Mouse (Mus musculus) left cerebral cortex, postnatal 36 days (tissue): ENCODE results near the gene 2010111I01Rik. TPM values are rescaled to one million over a fixed set of nuclear protein-coding genes. Genes with fewer than 3 reads are reported as not detected.

Experiments used
- DNase-seq, 2 experiments: peaks; one replicate each; pipeline ENCODE4 v3.0.0; 2021 to 2022; ENCODE audit warnings: low spot score in 2 of 2, mixed read lengths in 1 of 2
- intact Hi-C: fragments of 180-260 bp; cut with DNase I; formaldehyde crosslinking; loops from one replicate; pipeline ENCODE4 v1.15.1; 2025
- total RNA-seq, 2 experiments: library from RNA; stranded (reverse); gene quantifications; 2 replicates each; pipeline ENCODE4 v1.2.3; 2021

Gene 2010111I01Rik
- total RNA-seq, 2 experiments from 2014 or later, result 93.2 to 121 TPM

GRCm38 (mm10) chr13:63135994-63136393 lies 171.3 kb downstream of the 2010111I01Rik start:
- DNase-seq, result no peak

GRCm38 (mm10) chr13:63136775-63137174 lies 172.1 kb downstream of the 2010111I01Rik start:
- intact Hi-C loops, result no loop called here
- no peak for DNase-seq

More at GRCm38 (mm10) chr13:63135994-63136393, 171.3 kb downstream of the 2010111I01Rik start:
- intact Hi-C loops, result no loop called here

- intact Hi-C loops, result no loop called here
- no peak for DNase-seq
These were observed 173.8 kb downstream of the 2010111I01Rik start for GRCm38 (mm10) chr13:63138376-63139048.

GRCm38 (mm10) chr13:63139463-63140226 lies 175.0 kb downstream of the 2010111I01Rik start:
- DNase-seq, result no peak

GRCm38 (mm10) chr13:63140784-63141183 lies 176.1 kb downstream of the 2010111I01Rik start:
- intact Hi-C loops, result no loop called here
- DNase-seq, result no peak

More at GRCm38 (mm10) chr13:63139463-63140226, 175.0 kb downstream of the 2010111I01Rik start:
- intact Hi-C loops, result no loop called here

- intact Hi-C loops, result no loop called here
- no peak for DNase-seq
These were observed 176.6 kb downstream of the 2010111I01Rik start for GRCm38 (mm10) chr13:63141275-63141674.

- no peak for DNase-seq
- intact Hi-C loops, result no loop called here
These were observed 182.0 kb downstream of the 2010111I01Rik start for GRCm38 (mm10) chr13:63146604-63147188.

- DNase-seq, result no peak
- intact Hi-C loops, result no loop called here
These were observed 183.5 kb downstream of the 2010111I01Rik start for GRCm38 (mm10) chr13:63148157-63148556.

- DNase-seq, result no peak
- intact Hi-C loops, result no loop called here
These were observed 185.9 kb downstream of the 2010111I01Rik start for GRCm38 (mm10) chr13:63150470-63151020.

- no peak for DNase-seq
- intact Hi-C loops, result no loop called here
These were observed 186.5 kb downstream of the 2010111I01Rik start for GRCm38 (mm10) chr13:63151028-63151738.

- intact Hi-C loops, result no loop called here
These were observed 187.8 kb downstream of the 2010111I01Rik start for GRCm38 (mm10) chr13:63152498-63152897.

GRCm38 (mm10) chr13:63153397-63153796 lies 188.7 kb downstream of the 2010111I01Rik start:
- DNase-seq, result no peak
- intact Hi-C loops, result no loop called here

More at GRCm38 (mm10) chr13:63152498-63152897, 187.8 kb downstream of the 2010111I01Rik start:
- DNase-seq, result no peak

- intact Hi-C loops, result no loop called here
- DNase-seq, result no peak
These were observed 190.3 kb downstream of the 2010111I01Rik start for GRCm38 (mm10) chr13:63154851-63155571.

GRCm38 (mm10) chr13:63156264-63156663 lies 191.6 kb downstream of the 2010111I01Rik start:
- intact Hi-C loops, result no loop called here

GRCm38 (mm10) chr13:63170282-63171073 lies 205.8 kb downstream of the 2010111I01Rik start:
- no peak for DNase-seq
- intact Hi-C loops, result no loop called here

More at GRCm38 (mm10) chr13:63156264-63156663, 191.6 kb downstream of the 2010111I01Rik start:
- DNase-seq, result no peak

- intact Hi-C loops, result no loop called here
- DNase-seq, result no peak
These were observed 206.8 kb downstream of the 2010111I01Rik start for GRCm38 (mm10) chr13:63171347-63172096.

- DNase-seq, result no peak
- intact Hi-C loops, result no loop called here
These were observed 207.4 kb downstream of the 2010111I01Rik start for GRCm38 (mm10) chr13:63172097-63172445.
